Mouse (Mus musculus) CH12.LX (cell line): Measurements from ENCODE around the gene Ezr. TPM values are rescaled to one million over a fixed set of nuclear protein-coding genes. Genes with fewer than 3 reads are reported as not detected.

Source experiments
- DNase-seq: peaks from one replicate; pipeline ENCODE4 v3.0.0-alpha.2; 2013; ENCODE audit errors: extremely low read depth
- H3K27ac ChIP-seq: 2 replicates; pipeline ENCODE4 v1.5.1; 2012; ENCODE audit warnings: low read depth, mild to moderate bottlenecking, control low read depth, moderate library complexity; ENCODE audit not compliant: insufficient read depth
- H3K27me3 ChIP-seq: replicated peaks from 2 replicates; pipeline ENCODE3; 2012; ENCODE audit warnings: inconsistent platforms
- H3K36me3 ChIP-seq, 2 experiments: replicated peaks in 1 of 2; 2 replicates each; pipeline versions ENCODE3 to v1.6.1; 2012; ENCODE audit warnings: inconsistent platforms in 1 of 2, low read length in 1 of 2, mild to moderate bottlenecking in 1 of 2, mixed read lengths in 1 of 2, moderate library complexity in 1 of 2; ENCODE audit not compliant: control insufficient read depth in 1 of 2, insufficient read depth in 1 of 2
- H3K4me1 ChIP-seq, 2 experiments: 2 replicates each; pipeline ENCODE4 v1.6.1; 2012; ENCODE audit warnings: inconsistent platforms in 1 of 2, moderate library complexity in 1 of 2; ENCODE audit not compliant: insufficient read depth in 2 of 2, control insufficient read depth in 1 of 2
- H3K4me2 ChIP-seq: 2 replicates; pipeline ENCODE4 v1.6.1; 2012; ENCODE audit warnings: low read depth, mild to moderate bottlenecking, control low read depth; ENCODE audit not compliant: poor library complexity, insufficient read depth, severe bottlenecking
- H3K4me3 ChIP-seq, 3 experiments: fragments of 150-350 bp in 1 of 3; sonication (generic) in 1 of 3; replicated peaks in 1 of 3; 2 replicates each; pipeline versions ENCODE3 to v1.5.1; 2011 to 2012; ENCODE audit warnings: low read depth in 2 of 3, low read length in 2 of 3, mild to moderate bottlenecking in 2 of 3, moderate library complexity in 2 of 3, control low read depth in 1 of 3, improper control_type of control experiment in 1 of 3, inconsistent platforms in 1 of 3, mixed read lengths in 1 of 3; ENCODE audit not compliant: poor library complexity in 1 of 3
- H3K79me2 ChIP-seq: replicated peaks from 2 replicates; pipeline ENCODE4 v1.6.1; 2012; ENCODE audit warnings: mild to moderate bottlenecking, moderate library complexity; ENCODE audit not compliant: control insufficient read depth, poor library complexity, insufficient read depth, severe bottlenecking; ENCODE audit errors: extremely low read depth
- H3K9ac ChIP-seq: 2 replicates; pipeline ENCODE4 v1.6.1; 2012; ENCODE audit warnings: low read depth, mild to moderate bottlenecking, control low read depth, moderate library complexity; ENCODE audit not compliant: insufficient read depth
- H3K9me3 ChIP-seq: replicated peaks from 2 replicates; pipeline ENCODE3; 2012; ENCODE audit warnings: low read length, inconsistent platforms, mixed read lengths
- CHD1 ChIP-seq: IDR thresholded peaks from 2 replicates; pipeline ENCODE4 v1.6.1; 2012; ENCODE audit warnings: low read depth, low read length, improper control_type of control experiment, inconsistent platforms
- E2F4 ChIP-seq: IDR thresholded peaks from 2 replicates; pipeline ENCODE4 v1.6.1; 2011; ENCODE audit warnings: low read depth, low read length, improper control_type of control experiment; ENCODE audit not compliant: insufficient replicate concordance
- ELF1 ChIP-seq: IDR thresholded peaks from 2 replicates; pipeline ENCODE4 v1.6.1; 2014; ENCODE audit warnings: low read depth, mild to moderate bottlenecking, inconsistent platforms, low read length, improper control_type of control experiment
- EP300 ChIP-seq: IDR thresholded peaks from 2 replicates; pipeline ENCODE4 v1.6.1; 2011; ENCODE audit warnings: low read length, improper control_type of control experiment
- JUN ChIP-seq: IDR thresholded peaks from 2 replicates; pipeline ENCODE4 v1.6.1; 2011; ENCODE audit warnings: low read depth, mild to moderate bottlenecking, low read length, improper control_type of control experiment, moderate library complexity; ENCODE audit not compliant: insufficient read depth
- MYC ChIP-seq: IDR thresholded peaks from 2 replicates; pipeline ENCODE4 v1.6.1; 2011; ENCODE audit warnings: low read depth, mild to moderate bottlenecking, improper control_type of control experiment, low read length
- PAX5 ChIP-seq: IDR thresholded peaks from 2 replicates; pipeline ENCODE4 v1.6.1; 2012; ENCODE audit warnings: low read length, inconsistent platforms, mixed read lengths
- POLR2A ChIP-seq: IDR thresholded peaks from 2 replicates; pipeline ENCODE4 v1.6.1; 2011; ENCODE audit warnings: low read depth, mild to moderate bottlenecking, improper control_type of control experiment, low read length
- POLR2AphosphoS2 ChIP-seq: IDR thresholded peaks from 2 replicates; pipeline ENCODE4 v1.6.1; 2011; ENCODE audit warnings: low read depth, low read length, improper control_type of control experiment
- RAD21 ChIP-seq: IDR thresholded peaks from 2 replicates; pipeline ENCODE4 v1.6.1; 2011; ENCODE audit warnings: low read depth, mild to moderate bottlenecking, low read length, improper control_type of control experiment, moderate library complexity
- RCOR1 ChIP-seq: conservative IDR thresholded peaks from 2 replicates; pipeline ENCODE4 v1.6.1; 2012; ENCODE audit warnings: low read depth, mild to moderate bottlenecking, inconsistent platforms, low read length, improper control_type of control experiment
- SIN3A ChIP-seq: IDR thresholded peaks from 2 replicates; pipeline ENCODE4 v1.6.1; 2012; ENCODE audit warnings: low read length, improper control_type of control experiment, inconsistent platforms
- SMC3 ChIP-seq: IDR thresholded peaks from 2 replicates; pipeline ENCODE4 v1.6.1; 2011; ENCODE audit warnings: low read depth, low read length, improper control_type of control experiment
- TBP ChIP-seq: conservative IDR thresholded peaks from 2 replicates; pipeline ENCODE4 v1.6.1; 2011; ENCODE audit warnings: low read depth, low read length, improper control_type of control experiment
- USF2 ChIP-seq: conservative IDR thresholded peaks from 2 replicates; pipeline ENCODE4 v1.6.1; 2011; ENCODE audit warnings: low read depth, low read length, improper control_type of control experiment
- ZMIZ1 ChIP-seq: IDR thresholded peaks from 2 replicates; pipeline ENCODE4 v1.6.1; 2012; ENCODE audit warnings: low read depth, mild to moderate bottlenecking, inconsistent platforms, low read length, improper control_type of control experiment
- ZNF384 ChIP-seq: IDR thresholded peaks from 2 replicates; pipeline ENCODE4 v1.6.1; 2012; ENCODE audit warnings: low read depth, low read length, improper control_type of control experiment, inconsistent platforms
- dilution Hi-C: fragments of 300-500 bp; cut with MboI; formaldehyde crosslinking; loops from 2 replicates; pipeline ENCODE4 v1.14.3; 2020; ENCODE audit warnings: low sequenced_read_pairs; ENCODE audit not compliant: extremely low pct_unique_long_range_greater_than_20kb, extremely low pct_ligation_motif_present
- in situ Hi-C: fragments of 300-500 bp; cut with MboI; formaldehyde crosslinking; loops from 3 replicates; pipeline ENCODE4 v1.14.3; 2019; ENCODE audit warnings: low sequenced_read_pairs, low pct_ligation_motif_present, low pct_unique_long_range_greater_than_20kb, mixed read lengths
- polyA plus RNA-seq: library from polyadenylated mRNA; unstranded; fragments of >175 nt; gene quantifications from 2 replicates; pipeline ENCODE4 v1.2.1, GENCODE M21; 2012; ENCODE audit warnings: low read depth; ENCODE audit not compliant: insufficient read length
- total RNA-seq, 2 experiments: library from RNA; depleted of rRNA; stranded (reverse); fragments of 300-350 nt in 1 of 2; fragments of >200 nt in 1 of 2; gene quantifications; 2 replicates each; pipeline ENCODE4 v1.2.3; 2012 to 2014

Gene Ezr
- total and polyA plus RNA-seq, 3 experiments = 107 to 207 (median 123) TPM

DNA sequence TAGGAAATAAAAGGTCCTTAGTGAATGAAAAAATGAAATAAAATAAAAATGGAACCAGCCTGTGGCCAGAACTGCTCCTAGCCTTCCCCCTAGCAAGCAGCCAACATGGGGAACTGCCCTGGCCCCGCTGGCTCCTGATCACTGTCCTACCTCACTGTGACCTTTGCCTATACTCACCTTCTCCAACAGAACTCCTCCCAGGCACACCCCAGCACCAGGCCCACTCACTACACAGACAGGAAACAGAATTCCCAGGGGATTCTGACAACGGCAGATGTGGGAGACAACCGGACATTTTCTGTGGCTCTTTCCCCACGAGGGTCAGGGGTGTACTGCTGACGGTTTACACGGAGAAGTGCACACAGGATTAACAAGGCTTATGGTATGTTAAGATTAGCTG, 5.5 kb downstream of the Ezr start:
- Histone ChIP-seq H3K4me3 (peak overlapping the region; percentile 43 to 52 (median 49)), H3K4me2 (peak overlapping the region; percentile 96), H3K27me3 (no peaks in the 10 kb centered on the region), H3K79me2 (peaks cover 89% of the 10 kb centered on the region), H3K9me3 (no peaks in the 10 kb centered on the region), H3K36me3 (peaks cover 11 to 33% of the 10 kb centered on the region in 2 experiments), H3K4me1 (peaks cover 19 to 62% of the 10 kb centered on the region in 2 experiments), H3K9ac (peak overlapping the region; percentile 85), H3K27ac (peak overlapping the region; percentile 86)
- in situ Hi-C loops (no loop called here), dilution Hi-C loops (no loop called here)
- TF ChIP-seq SIN3A = no peak; the same call in 1 of the 2 replicates
- TF ChIP-seq TBP = no peak
- TF ChIP-seq ZNF384 = no peak
- TF ChIP-seq PAX5 = no peak
- TF ChIP-seq RAD21 = no peak
- no peak for TF ChIP-seq POLR2AphosphoS2
- TF ChIP-seq E2F4 = no peak
- TF ChIP-seq POLR2A = no peak
- no peak for TF ChIP-seq JUN
- no peak for TF ChIP-seq USF2
- peak; percentile 44 for DNase-seq

DNA sequence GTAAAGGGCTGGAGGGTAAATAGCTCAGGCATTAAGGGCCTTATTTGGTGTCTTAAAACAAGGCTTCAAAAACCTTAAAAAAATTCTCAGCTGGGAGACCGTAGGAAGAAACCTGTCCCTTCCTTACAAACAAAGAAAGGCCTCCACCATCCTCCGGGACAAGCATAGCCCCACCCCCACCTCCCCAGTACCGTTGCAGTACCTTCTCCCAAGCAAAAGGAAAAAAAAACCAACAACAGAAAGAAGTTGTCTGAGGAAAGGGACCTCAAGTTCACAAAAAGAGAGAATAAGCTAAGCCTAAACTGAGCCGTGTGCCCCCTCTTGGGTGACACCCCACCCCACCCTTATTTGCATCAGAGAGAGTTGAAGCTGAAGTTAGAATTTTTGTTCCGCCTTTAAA, 6.0 kb downstream of the Ezr start:
- Histone ChIP-seq H3K27me3 (no peaks in the 10 kb centered on the region), H3K36me3 (peaks cover 11 to 38% of the 10 kb centered on the region in 2 experiments), H3K9me3 (no peaks in the 10 kb centered on the region)

DNA sequence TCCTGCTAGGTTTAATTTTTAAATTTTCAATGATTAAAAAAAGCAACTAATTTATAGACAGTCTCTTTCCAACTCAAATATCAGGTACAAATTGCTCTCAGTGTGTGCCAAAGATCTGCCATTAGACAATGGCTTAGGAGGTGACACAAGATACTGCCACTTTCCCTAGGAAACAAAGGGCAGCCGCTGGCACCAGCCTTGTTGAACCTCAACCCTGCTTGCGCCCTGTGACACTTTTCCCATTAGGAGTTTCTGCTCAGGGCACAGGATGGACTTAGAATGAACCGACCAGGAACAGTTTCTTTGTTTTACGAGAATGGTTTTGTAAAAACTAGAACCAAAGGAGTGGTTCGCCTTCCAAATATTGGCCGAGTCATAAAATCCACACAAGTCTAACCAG, 6.5 kb downstream of the Ezr start:
- peak overlapping the region in 1 of 3 experiments; percentile 49 for H3K4me3 ChIP-seq
- TF ChIP-seq EP300 = no peak
- TF ChIP-seq MYC = no peak
- no peak for TF ChIP-seq RCOR1
- no peak for TF ChIP-seq USF2
- no peak for TF ChIP-seq SMC3
- peak overlapping the region; percentile 52; the same call in 1 of the 2 replicates for H3K4me2 ChIP-seq
- dilution Hi-C loops = no loop called here
- DNase-seq = no peak
- peaks cover 13 to 43% of the 10 kb centered on the region in 2 experiments for H3K36me3 ChIP-seq
- in situ Hi-C loops = no loop called here
- H3K9ac ChIP-seq = 0 out of 2 replicates have a peak overlapping the region, but pooled peaks have one; percentile 85
- peaks cover 19 to 70% of the 10 kb centered on the region in 2 experiments for H3K4me1 ChIP-seq
- H3K9me3 ChIP-seq = no peaks in the 10 kb centered on the region
- H3K79me2 ChIP-seq = peaks cover 91% of the 10 kb centered on the region
- H3K27me3 ChIP-seq = no peaks in the 10 kb centered on the region
- H3K27ac ChIP-seq = no peak overlapping the region

More for the DNA sequence above, 6.0 kb downstream of the Ezr start:
- no peak for TF ChIP-seq CHD1
- TF ChIP-seq ZMIZ1 = no peak
- 0 out of 2 replicates have a peak, but pooled peaks have one; percentile 14 for TF ChIP-seq ELF1
- TF ChIP-seq ZNF384 = 0 out of 2 replicates have a peak, but pooled peaks have one; percentile 7
- H3K27ac ChIP-seq = no peak overlapping the region; the same call in 1 of the 2 replicates
- peak overlapping the region in 2 of 3 experiments; percentile 49 to 52 for H3K4me3 ChIP-seq
- peak overlapping the region; percentile 52 for H3K4me2 ChIP-seq
- in situ Hi-C loops (no loop called here), dilution Hi-C loops (no loop called here)
- no peak for DNase-seq
- peak overlapping the region; percentile 85; the same call in 1 of the 2 replicates for H3K9ac ChIP-seq
- peaks cover 90% of the 10 kb centered on the region for H3K79me2 ChIP-seq
- peaks cover 19 to 67% of the 10 kb centered on the region in 2 experiments for H3K4me1 ChIP-seq
